Mouse (Mus musculus): Measurements from ENCODE around the gene Aoc2. TPM values are rescaled to one million over a fixed set of nuclear protein-coding genes. Genes with fewer than 3 reads are reported as not detected.
A peak's percentile ranks its signal among the peaks of the same experiment; 100 is the strongest.

Gene Aoc2
- total and polyA plus RNA-seq, 3 experiments: 12.1 to 21.1 TPM; not detected in 1

GRCm38 (mm10) chr11:101338123-101338760, 13.4 kb downstream of the Aoc2 start (continued):
- TF ChIP-seq ZKSCAN1 (IDR thresholded peaks at IDR 0.05; ENCODE audit: low read depth, low read length): no peak
- TF ChIP-seq RAD21 (IDR thresholded peaks at IDR 0.05; ENCODE audit: low read depth, low read length): no peak
- no peak for TF ChIP-seq GABPA (IDR thresholded peaks at IDR 0.05; ENCODE audit: low read depth, low read length)

- no peaks in the 10 kb centered on the region for H3K4me1 ChIP-seq (ENCODE audit: control insufficient read depth in 1 of 2, insufficient read depth in 2 of 2, low read length in 2 of 2)
- H3K36me3 ChIP-seq (ENCODE audit: control insufficient read depth in 1 of 2, insufficient read depth in 2 of 2, low read length in 2 of 2): no peaks in the 10 kb centered on the region
- no peak overlapping the region for H3K9ac ChIP-seq (ENCODE audit: control insufficient read depth, low read depth, low read length, poor library complexity, severe bottlenecking)
- H3K27me3 ChIP-seq (ENCODE audit: control insufficient read depth in 1 of 2, insufficient read depth in 2 of 2, low read length in 2 of 2): peaks cover 0 to 2% of the 10 kb centered on the region in 2 experiments; a peak in 1 of 4 replicates
- TF ChIP-seq SIN3A (IDR thresholded peaks at IDR 0.05; ENCODE audit: low read length) (no peak), MYC (IDR thresholded peaks at IDR 0.05; ENCODE audit: low read depth, low read length) (no peak), USF2 (IDR thresholded peaks at IDR 0.05; ENCODE audit: borderline replicate concordance in 1 of 2, insufficient read depth in 1 of 2, low read depth in 1 of 2, low read length in 2 of 2) (no peak), TAL1 (IDR thresholded peaks at IDR 0.05; ENCODE audit: low read length) (no peak), SMC3 (IDR thresholded peaks at IDR 0.05; ENCODE audit: low read depth, low read length) (peak; percentile 46), CTCF (IDR thresholded peaks at IDR 0.05 in 2 of 3, conservative IDR thresholded peaks at IDR 0.05 in 1 of 3; ENCODE audit: control insufficient read depth in 1 of 3, insufficient read depth in 1 of 3, low read depth in 2 of 3, low read length in 3 of 3, poor library complexity in 1 of 3, severe bottlenecking in 1 of 3) (peak; percentile 15 to 42 (median 36); a peak in 5 of 6 replicates), GATA1 (IDR thresholded peaks at IDR 0.05; ENCODE audit: low read depth, low read length) (no peak), RAD21 (IDR thresholded peaks at IDR 0.05; ENCODE audit: low read depth, low read length) (peak; percentile 10)
- H3K4me3 ChIP-seq (ENCODE audit: control insufficient read depth in 1 of 2, insufficient read depth in 1 of 2, low read depth in 2 of 2, low read length in 2 of 2): no peak overlapping the region
- H3K79me2 ChIP-seq (ENCODE audit: control insufficient read depth, insufficient read depth, low read length, poor library complexity): no peaks in the 10 kb centered on the region
- no peaks in the 10 kb centered on the region for H3K9me3 ChIP-seq (replicated peaks; ENCODE audit: insufficient read depth, low read length)
- H3K27ac ChIP-seq (ENCODE audit: control insufficient read depth, low read depth, low read length): no peak overlapping the region
- DNase-seq (ENCODE audit: low read depth, low spot score): peak; percentile 54
These were observed 22.4 kb downstream of the Aoc2 start for GRCm38 (mm10) chr11:101347083-101347775.

GRCm38 (mm10) chr11:101348774-101349173, 23.9 kb downstream of the Aoc2 start:
- Histone ChIP-seq H3K4me3 (ENCODE audit: control insufficient read depth in 1 of 2, insufficient read depth in 1 of 2, low read depth in 2 of 2, low read length in 2 of 2) (no peak overlapping the region), H3K27ac (ENCODE audit: control insufficient read depth, low read depth, low read length) (no peak overlapping the region), H3K36me3 (ENCODE audit: control insufficient read depth in 1 of 2, insufficient read depth in 2 of 2, low read length in 2 of 2) (no peaks in the 10 kb centered on the region), H3K9me3 (replicated peaks; ENCODE audit: insufficient read depth, low read length) (no peaks in the 10 kb centered on the region), H3K27me3 (ENCODE audit: control insufficient read depth in 1 of 2, insufficient read depth in 2 of 2, low read length in 2 of 2) (peaks cover 0 to 2% of the 10 kb centered on the region in 2 experiments; a peak in 1 of 4 replicates), H3K79me2 (ENCODE audit: control insufficient read depth, insufficient read depth, low read length, poor library complexity) (no peaks in the 10 kb centered on the region), H3K4me1 (ENCODE audit: control insufficient read depth in 1 of 2, insufficient read depth in 2 of 2, low read length in 2 of 2) (no peaks in the 10 kb centered on the region), H3K9ac (ENCODE audit: control insufficient read depth, low read depth, low read length, poor library complexity, severe bottlenecking) (no peak overlapping the region)
- TF ChIP-seq USF1 (IDR thresholded peaks at IDR 0.05; ENCODE audit: low read depth, low read length) (no peak), MAZ (IDR thresholded peaks at IDR 0.05; ENCODE audit: low read depth, low read length) (no peak), TAL1 (IDR thresholded peaks at IDR 0.05; ENCODE audit: low read length) (no peak), E2F4 (IDR thresholded peaks at IDR 0.05; ENCODE audit: borderline replicate concordance, low read depth, low read length) (no peak), GABPA (IDR thresholded peaks at IDR 0.05; ENCODE audit: low read depth, low read length) (no peak), CHD1 (IDR thresholded peaks at IDR 0.05; ENCODE audit: low read depth, low read length) (no peak)
- no peak for DNase-seq (ENCODE audit: low read depth, low spot score)
